Mouse (Mus musculus) liver, postnatal 0 days (tissue): Measurements from ENCODE around the gene Frmd4b.

Experiments
- CTCF ChIP-seq: sonication (generic); IDR thresholded peaks from 2 replicates; pipeline ENCODE4 v1.5.1; 2016; ENCODE audit warnings: antibody characterized with exemption, low read depth
- EP300 ChIP-seq: IDR thresholded peaks from 2 replicates; pipeline ENCODE4 v1.6.1; 2016; ENCODE audit warnings: antibody characterized with exemption, low read depth, mild to moderate bottlenecking

GRCm38 (mm10) chr6:97345921-97346320 lies 271.4 kb downstream of the Frmd4b start:
- TF ChIP-seq CTCF, result no peak
- no peak for TF ChIP-seq EP300
